Mouse (Mus musculus) embryonic fibroblast, embryonic 13.5 days (primary cell): ENCODE measurements at regions not wholly inside any gene's neighbourhood (a gene's known extent, or its start where the extent isn't known, plus 50 kb on each side); places are given as distances from the start of the nearest gene placed in this dataset.

Experiments
- H3K27ac ChIP-seq: 2 replicates; pipeline ENCODE4 v1.5.1; 2012; ENCODE audit warnings: low read length, control low read depth, inconsistent platforms; ENCODE audit not compliant: insufficient read depth
- H3K4me1 ChIP-seq: 2 replicates; pipeline ENCODE4 v1.6.1; 2011; ENCODE audit warnings: low read length; ENCODE audit not compliant: control insufficient read depth, insufficient read depth
- H3K4me3 ChIP-seq: 2 replicates; pipeline ENCODE4 v1.5.1; 2011; ENCODE audit warnings: mild to moderate bottlenecking, control low read depth, low read length; ENCODE audit not compliant: insufficient read depth
- CTCF ChIP-seq: IDR thresholded peaks from 2 replicates; pipeline ENCODE4 v1.5.1; 2011; ENCODE audit warnings: mild to moderate bottlenecking, control low read depth, low read length, moderate library complexity, borderline replicate concordance; ENCODE audit not compliant: insufficient read depth
- POLR2A ChIP-seq: IDR thresholded peaks from 2 replicates; pipeline ENCODE4 v1.6.1; 2011; ENCODE audit warnings: low read depth, mild to moderate bottlenecking, control low read depth, low read length, moderate library complexity

DNA sequence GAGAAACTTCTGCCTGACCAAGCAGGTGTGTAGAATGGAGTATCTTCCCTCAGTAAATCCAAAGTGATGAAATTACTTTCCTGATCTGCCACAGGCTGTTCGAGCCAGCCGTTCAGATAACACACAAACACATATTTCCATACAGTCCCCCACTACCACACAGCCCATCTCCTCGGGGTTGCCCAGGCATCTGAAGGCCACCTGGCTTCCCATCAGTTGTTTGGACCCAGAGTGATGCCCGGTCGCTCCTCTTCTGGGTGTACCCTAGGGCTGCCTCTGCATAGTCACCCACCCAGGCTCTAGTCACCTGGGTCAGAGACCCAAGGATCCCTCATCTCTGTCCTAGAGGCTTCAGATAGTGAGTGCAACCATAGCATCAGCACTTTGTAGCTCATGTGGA is 107.9 kb downstream of the CK137956 start:
- no peaks in the 10 kb centered on the region for H3K4me1 ChIP-seq
- H3K27ac ChIP-seq = no peak overlapping the region
- no peak for TF ChIP-seq POLR2A
- TF ChIP-seq CTCF = no peak
- H3K4me3 ChIP-seq = no peak overlapping the region

GRCm38 (mm10) chr4:127861319-127862117 is 109.2 kb downstream of the CK137956 start:
- H3K4me1 ChIP-seq = no peaks in the 10 kb centered on the region
- TF ChIP-seq CTCF (no peak), POLR2A (no peak)
- H3K27ac ChIP-seq = no peak overlapping the region
- no peak overlapping the region for H3K4me3 ChIP-seq

DNA sequence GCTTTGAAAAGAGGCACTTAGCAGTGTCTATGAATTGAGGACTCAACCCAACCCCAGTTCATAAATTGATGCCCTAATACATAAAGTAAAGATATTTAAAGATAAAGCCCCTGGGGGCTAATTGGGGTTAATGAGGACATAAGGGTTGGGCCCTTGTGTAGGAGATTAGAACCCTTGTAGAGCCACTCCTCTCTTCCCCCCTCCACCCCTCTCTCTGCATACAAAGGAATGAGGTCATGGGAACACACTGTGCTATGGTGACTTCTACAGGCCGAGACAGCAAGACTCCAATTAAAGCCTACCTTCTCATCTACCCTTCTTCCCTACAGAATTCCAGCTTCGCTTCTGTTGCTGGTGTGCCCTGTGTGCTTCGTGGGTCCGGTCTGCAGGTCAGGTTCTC is 110.5 kb downstream of the CK137956 start:
- no peak for TF ChIP-seq CTCF
- no peak for TF ChIP-seq POLR2A
- Histone ChIP-seq H3K27ac (no peak overlapping the region), H3K4me1 (no peaks in the 10 kb centered on the region), H3K4me3 (no peak overlapping the region)

- no peaks in the 10 kb centered on the region for H3K4me1 ChIP-seq
- TF ChIP-seq CTCF (no peak), POLR2A (no peak)
- no peak overlapping the region for H3K4me3 ChIP-seq
- H3K27ac ChIP-seq = no peak overlapping the region
Measured at GRCm38 (mm10) chr4:127859505-127859904, 111.2 kb downstream of the CK137956 start.

- Histone ChIP-seq H3K4me1 (no peaks in the 10 kb centered on the region), H3K27ac (no peak overlapping the region), H3K4me3 (no peak overlapping the region)
- TF ChIP-seq CTCF (no peak), POLR2A (no peak)
Measured at GRCm38 (mm10) chr4:127858566-127858965, 112.2 kb downstream of the CK137956 start.

DNA sequence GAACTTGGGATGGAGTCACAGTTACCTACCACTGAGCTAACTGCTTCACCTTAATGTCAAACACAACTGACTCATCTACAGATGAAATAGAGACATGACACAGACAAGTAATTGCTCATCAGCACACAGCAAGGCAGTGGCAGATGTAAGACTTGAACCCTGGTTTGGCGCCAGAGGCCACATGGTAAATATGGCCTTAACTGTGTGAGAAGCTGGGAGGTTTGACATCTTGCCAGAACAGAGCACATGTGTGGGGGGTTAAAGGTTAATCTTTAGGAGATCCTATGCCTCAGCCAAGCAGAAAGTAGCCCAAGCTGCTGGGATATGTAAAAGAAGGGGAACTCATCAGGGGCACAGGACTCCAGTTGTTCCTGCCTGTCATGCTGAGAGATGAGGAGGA is 114.9 kb downstream of the CK137956 start:
- Histone ChIP-seq H3K4me3 (no peak overlapping the region), H3K27ac (no peak overlapping the region), H3K4me1 (no peaks in the 10 kb centered on the region)
- no peak for TF ChIP-seq CTCF
- no peak for TF ChIP-seq POLR2A

- Histone ChIP-seq H3K4me3 (no peak overlapping the region), H3K27ac (no peak overlapping the region), H3K4me1 (no peaks in the 10 kb centered on the region)
- TF ChIP-seq CTCF = no peak
- no peak for TF ChIP-seq POLR2A
Measured at GRCm38 (mm10) chr4:127854776-127855409, 115.9 kb downstream of the CK137956 start.

DNA sequence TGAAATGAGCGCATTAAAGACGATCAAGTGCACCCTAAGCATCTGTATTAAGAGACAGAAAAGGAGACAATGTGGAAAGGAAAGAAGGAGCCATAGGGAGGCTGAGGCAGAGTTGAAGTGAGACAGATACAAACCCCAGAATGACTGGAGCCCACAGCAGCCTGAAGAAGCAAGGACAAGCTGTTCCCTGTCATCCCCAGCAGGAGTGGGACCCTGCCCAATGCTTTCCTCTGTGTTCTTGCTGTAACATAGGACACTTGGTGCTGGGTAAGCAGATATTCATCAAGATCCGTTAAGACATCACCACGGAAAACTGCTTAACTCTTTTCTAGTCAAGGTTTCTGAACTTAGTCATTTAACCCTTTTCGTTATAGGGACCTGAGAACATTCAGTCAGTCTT is 121.4 kb downstream of the CK137956 start:
- TF ChIP-seq POLR2A = no peak
- Histone ChIP-seq H3K4me1 (no peaks in the 10 kb centered on the region), H3K27ac (no peak overlapping the region), H3K4me3 (no peak overlapping the region)

- Histone ChIP-seq H3K4me1 (no peaks in the 10 kb centered on the region), H3K4me3 (no peak overlapping the region), H3K27ac (no peak overlapping the region)
- no peak for TF ChIP-seq POLR2A
- no peak for TF ChIP-seq CTCF
Measured at GRCm38 (mm10) chr4:127846321-127846720, 124.4 kb downstream of the CK137956 start.

DNA sequence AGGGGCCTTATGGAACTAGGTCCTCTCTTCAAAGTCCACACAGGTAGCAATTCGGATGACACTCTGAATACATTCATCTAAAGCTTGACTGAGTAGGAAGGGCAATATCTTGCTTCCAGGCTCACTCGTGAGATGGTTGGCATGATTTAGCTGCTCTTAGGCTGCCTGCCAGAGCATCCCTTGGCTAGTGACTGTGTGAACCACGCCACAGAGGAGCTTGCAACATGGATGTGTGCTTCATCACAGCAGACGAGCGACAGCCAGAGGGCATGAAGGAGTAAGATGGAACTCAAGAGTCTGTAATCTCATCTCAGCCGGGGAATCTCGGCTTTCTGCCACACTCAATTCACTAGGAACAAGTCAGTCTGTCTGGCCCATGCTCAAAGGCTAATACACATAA is 127.3 kb downstream of the CK137956 start:
- Histone ChIP-seq H3K4me3 (no peak overlapping the region), H3K4me1 (no peaks in the 10 kb centered on the region), H3K27ac (no peak overlapping the region)
- TF ChIP-seq POLR2A (no peak), CTCF (no peak)

GRCm38 (mm10) chr4:127833668-127834067 is 137.1 kb downstream of the CK137956 start:
- no peaks in the 10 kb centered on the region for H3K4me1 ChIP-seq
- H3K27ac ChIP-seq = no peak overlapping the region
- TF ChIP-seq POLR2A (no peak), CTCF (no peak)
- no peak overlapping the region for H3K4me3 ChIP-seq
